Mouse (Mus musculus) right cerebral cortex, postnatal 25 days (tissue): ENCODE results near the gene Gm10142.
"Not testable (repeated sequence)": the region's sequence is repeated elsewhere in the genome, so short reads cannot be mapped to it uniquely, and the experiment has no call there.

Experiments
- DNase-seq: peaks from one replicate; pipeline ENCODE4 v3.0.0; 2022

Gm10142 gene

GRCm38 (mm10) chr10:77741924-77742688 lies 26.5 kb downstream of the Gm10142 start, which contains the start of gene Gm18596:
Gm18596 (minus strand) TSS chr10:77742638.
- not testable (repeated sequence) for DNase-seq

GRCm38 (mm10) chr10:77750686-77751085 lies 35.1 kb downstream of the Gm10142 start:
- not testable (repeated sequence) for DNase-seq

GRCm38 (mm10) chr10:77751254-77751653 lies 35.6 kb downstream of the Gm10142 start, which contains the start of gene Gm9736:
Gm9736 (minus strand) TSS chr10:77751354.
- DNase-seq, result not testable (repeated sequence)

GRCm38 (mm10) chr10:77752312-77752711 lies 36.7 kb downstream of the Gm10142 start:
- not testable (repeated sequence) for DNase-seq

GRCm38 (mm10) chr10:77753448-77753847 lies 37.8 kb downstream of the Gm10142 start:
- no peak for DNase-seq

- not testable (repeated sequence) for DNase-seq
These were observed 44.0 kb downstream of the Gm10142 start, which contains the start of gene Gm3233 for GRCm38 (mm10) chr10:77759582-77759981. Gm3233 (minus strand) TSS chr10:77759682.
